In genomic region chr4:145270136-145270535, GRCm38 (mm10) we compare ENCODE assay signal across 20 mouse cellular contexts. TPM values are rescaled to one million over a fixed set of nuclear protein-coding genes. Genes with fewer than 3 reads are reported as not detected.
DNase-seq lines count a peak whose midpoint lies in the region; ATAC-seq lines count a peak whose summit lies in the region.
"Had no signal": no experiment of that assay in that cellular context is flagged by ENCODE, and none has a peak within 500 bp of the region (broad histone marks: within the 10 kb centered on the region; RNA-seq: fewer than 3 reads in every experiment).

No protein-coding gene starts in this region.

- WGBS in liver, embryonic 13.5 days (ENCODE audit: insufficient replicate concordance): 39% methylated on average over 5 of the region's 5 CpGs
- 35% methylated on average over 5 of the region's 5 CpGs for WGBS in liver, embryonic 12.5 days (ENCODE audit: insufficient replicate concordance)
- 36% methylated on average over 5 of the region's 5 CpGs for WGBS in liver, embryonic 15.5 days (ENCODE audit: insufficient replicate concordance)
- 89% methylated on average over 5 of the region's 5 CpGs for WGBS in hindbrain, embryonic 14.5 days

- 0 out of 2 replicates have a peak, but pooled peaks have one; percentile 39 for ATAC-seq in liver, embryonic 13.5 days (ENCODE audit: low read depth)
- ATAC-seq in liver, embryonic 12.5 days: no peak
- ATAC-seq in liver, embryonic 15.5 days (ENCODE audit: insufficient read depth): peak; percentile 44; the same call in 1 of the 2 replicates
- peak; percentile 83 for ATAC-seq in monocyte, adult 5-6 weeks (replicated peaks; ENCODE audit: insufficient number of reproducible peaks, low FRiP score, low TSS enrichment, poor library complexity, severe bottlenecking)
- no peak for ATAC-seq in hindbrain, embryonic 14.5 days (ENCODE audit: low FRiP score)
- ATAC-seq: activated CD4-positive, CD25-positive, alpha-beta regulatory T cell, adult 4 months; CD4-positive, CD25-positive, alpha-beta regulatory T cell, adult 4 months; forebrain, postnatal 0 days had no signal

- H3K27me3 ChIP-seq in liver, embryonic 13.5 days: no peaks in the 10 kb centered on the region
- no peaks in the 10 kb centered on the region for H3K27me3 ChIP-seq in liver, embryonic 12.5 days (replicated peaks)
- no peaks in the 10 kb centered on the region for H3K27me3 ChIP-seq in liver, embryonic 15.5 days
- H3K27me3 ChIP-seq in hindbrain, embryonic 14.5 days (ENCODE audit: control insufficient read depth, insufficient read depth, low read length): no peaks in the 10 kb centered on the region
- H3K27me3 ChIP-seq: heart, embryonic 15.5 days; hindbrain, embryonic 13.5 days had no signal

- H3K9me3 ChIP-seq in liver, embryonic 13.5 days (replicated peaks): no peaks in the 10 kb centered on the region
- H3K9me3 ChIP-seq in liver, embryonic 12.5 days (replicated peaks): no peaks in the 10 kb centered on the region
- no peaks in the 10 kb centered on the region for H3K9me3 ChIP-seq in liver, embryonic 15.5 days (replicated peaks)
- H3K9me3 ChIP-seq in hindbrain, embryonic 14.5 days (ENCODE audit: control insufficient read depth, low read length): no peaks in the 10 kb centered on the region
- H3K9me3 ChIP-seq: heart, embryonic 15.5 days; hindbrain, embryonic 13.5 days had no signal

- DNase-seq in liver, embryonic 13.5 days: no peak
- no peak for DNase-seq in ovary, postnatal 36 days (ENCODE audit: low spot score)
- DNase-seq in hindbrain, embryonic 14.5 days (ENCODE audit: low spot score): no peak
- DNase-seq: cerebellum, adult 8-10 months; embryo, embryonic 11 days; forebrain, postnatal 0 days; gastrocnemius, postnatal 10 days; kidney, adult 11 months; kidney, postnatal 4 days; midbrain, embryonic 14.5 days; thymus, adult 2 months had no signal

- no peak overlapping the region for H3K4me2 ChIP-seq in liver, embryonic 13.5 days
- no peak overlapping the region for H3K4me2 ChIP-seq in liver, embryonic 12.5 days
- H3K4me2 ChIP-seq in liver, embryonic 15.5 days: no peak overlapping the region
- no peak overlapping the region for H3K4me2 ChIP-seq in hindbrain, embryonic 14.5 days (replicated peaks)
- H3K4me2 ChIP-seq: heart, embryonic 15.5 days; hindbrain, embryonic 13.5 days had no signal

- no peak overlapping the region for H3K27ac ChIP-seq in liver, embryonic 13.5 days
- H3K27ac ChIP-seq in liver, embryonic 12.5 days: no peak overlapping the region
- H3K27ac ChIP-seq in brown adipose tissue, adult 24 weeks (replicated peaks; ENCODE audit: low read depth, low read length): peak overlapping the region; percentile 61
- H3K27ac ChIP-seq in liver, embryonic 15.5 days (replicated peaks): 0 out of 2 replicates have a peak overlapping the region, but pooled peaks have one; percentile 10
- no peak overlapping the region for H3K27ac ChIP-seq in hindbrain, embryonic 14.5 days
- H3K27ac ChIP-seq: heart, embryonic 15.5 days; hindbrain, embryonic 13.5 days had no signal

- no peak overlapping the region for H3K9ac ChIP-seq in liver, embryonic 13.5 days
- H3K9ac ChIP-seq in liver, embryonic 12.5 days: no peak overlapping the region
- no peak overlapping the region for H3K9ac ChIP-seq in liver, embryonic 15.5 days
- H3K9ac ChIP-seq in hindbrain, embryonic 14.5 days: no peak overlapping the region
- H3K9ac ChIP-seq: forebrain, postnatal 0 days; heart, embryonic 15.5 days; hindbrain, embryonic 13.5 days had no signal

- H3K4me1 ChIP-seq in liver, embryonic 13.5 days (replicated peaks): no peaks in the 10 kb centered on the region
- H3K4me1 ChIP-seq in liver, embryonic 12.5 days: no peaks in the 10 kb centered on the region
- H3K4me1 ChIP-seq in brown adipose tissue, adult 24 weeks (ENCODE audit: control insufficient read depth, insufficient read depth, insufficient read length, low read length): peaks cover 10% of the 10 kb centered on the region; the same call in 1 of the 2 replicates
- no peaks in the 10 kb centered on the region for H3K4me1 ChIP-seq in liver, embryonic 15.5 days (replicated peaks)
- H3K4me1 ChIP-seq in hindbrain, embryonic 14.5 days (replicated peaks; ENCODE audit: control insufficient read depth, insufficient read depth, low read length): no peaks in the 10 kb centered on the region
- H3K4me1 ChIP-seq: heart, embryonic 15.5 days; hindbrain, embryonic 13.5 days had no signal

- H3K36me3 ChIP-seq in liver, embryonic 13.5 days: no peaks in the 10 kb centered on the region
- no peaks in the 10 kb centered on the region for H3K36me3 ChIP-seq in liver, embryonic 12.5 days
- H3K36me3 ChIP-seq in liver, embryonic 15.5 days (replicated peaks): no peaks in the 10 kb centered on the region
- H3K36me3 ChIP-seq in hindbrain, embryonic 14.5 days (replicated peaks; ENCODE audit: control insufficient read depth, insufficient read depth): no peaks in the 10 kb centered on the region
- H3K36me3 ChIP-seq: heart, embryonic 15.5 days; hindbrain, embryonic 13.5 days had no signal

- H3K4me3 ChIP-seq in liver, embryonic 13.5 days (replicated peaks): no peak overlapping the region
- no peak overlapping the region for H3K4me3 ChIP-seq in liver, embryonic 12.5 days
- no peak overlapping the region for H3K4me3 ChIP-seq in brown adipose tissue, adult 24 weeks (ENCODE audit: insufficient read depth, low read depth, low read length)
- no peak overlapping the region for H3K4me3 ChIP-seq in liver, embryonic 15.5 days (replicated peaks)
- H3K4me3 ChIP-seq in hindbrain, embryonic 14.5 days (replicated peaks; ENCODE audit: low read length): no peak overlapping the region
- H3K4me3 ChIP-seq: heart, embryonic 15.5 days; hindbrain, embryonic 13.5 days had no signal

RNA-seq across cellular contexts. Expression of gene Tnfrsf1b, which starts 23.5 kb away (rescaled TPM):
- polyA plus RNA-seq in liver, embryonic 13.5 days (2015; fragmentation: Nextera tagmentation; extraction: Ambion mirVana): 4.1 and 4.8 TPM in 2 replicates
- 4.9 TPM in 2 replicates for polyA plus RNA-seq in liver, embryonic 12.5 days (2016; fragmentation: Nextera tagmentation; extraction: Ambion mirVana)
- polyA plus RNA-seq in brown adipose tissue, adult 24 weeks (2012; ENCODE audit: insufficient read depth, insufficient read length, missing spikeins): 2.8 and 3.4 TPM in 2 replicates
- 7.7 and 9.3 TPM in 2 replicates for polyA plus RNA-seq in liver, embryonic 15.5 days (2015; fragmentation: Nextera tagmentation; extraction: Ambion mirVana)
- 343 to 455 TPM (median 362 TPM) in 3 replicates for total RNA-seq in monocyte, adult 5-6 weeks (2017)
- 4.4 and 4.7 TPM in 2 replicates for polyA plus RNA-seq in hindbrain, embryonic 14.5 days (2014; fragmentation: Nextera tagmentation; extraction: Ambion mirVana)

RNA-seq across cellular contexts. Expression of gene Tnfrsf8, which starts 44.8 kb away (rescaled TPM):
- polyA plus RNA-seq in liver, embryonic 13.5 days (2015; fragmentation: Nextera tagmentation; extraction: Ambion mirVana): 0.06 TPM in 1 of 2 replicates, not detected in the other
- polyA plus RNA-seq in liver, embryonic 12.5 days (2016; fragmentation: Nextera tagmentation; extraction: Ambion mirVana): not detected in 2 replicates
- polyA plus RNA-seq in brown adipose tissue, adult 24 weeks (2012; ENCODE audit: insufficient read depth, insufficient read length, missing spikeins): not detected in 2 replicates
- 0.06 and 0.07 TPM in 2 replicates for polyA plus RNA-seq in liver, embryonic 15.5 days (2015; fragmentation: Nextera tagmentation; extraction: Ambion mirVana)
- total RNA-seq in monocyte, adult 5-6 weeks (2017): 8.1 to 9.7 TPM (median 8.2 TPM) in 3 replicates
- polyA plus RNA-seq in hindbrain, embryonic 14.5 days (2014; fragmentation: Nextera tagmentation; extraction: Ambion mirVana): 0.28 and 0.38 TPM in 2 replicates
- polyA plus RNA-seq: neural tube, embryonic 14.5 days had no signal

Comparison
In these comparisons a context has a peak if more than half of its experiments do, and no peak if none do; other contexts are left out.
1. ATAC-seq: peak in liver, embryonic 13.5 days (single experiment), liver, embryonic 15.5 days (single experiment) and monocyte, adult 5-6 weeks (single experiment); none in liver, embryonic 12.5 days (single experiment) and hindbrain, embryonic 14.5 days (single experiment).
2. H3K27ac ChIP-seq: peak in brown adipose tissue, adult 24 weeks (single experiment) and liver, embryonic 15.5 days (single experiment); none in liver, embryonic 13.5 days (single experiment), liver, embryonic 12.5 days (single experiment) and hindbrain, embryonic 14.5 days (single experiment).